Mouse (Mus musculus) cerebellum, postnatal 25 days (tissue): ENCODE results near the gene Casz1.

Experiments used
- DNase-seq, 2 experiments: peaks; one replicate each; pipeline ENCODE4 v3.0.0; 2021; ENCODE audit warnings: mixed read lengths in 2 of 2

Gene Casz1

GRCm38 (mm10) chr4:148978926-148979325 lies 174.7 kb downstream of the Casz1 start:
- no peak for DNase-seq

- DNase-seq = no peak
Observed at GRCm38 (mm10) chr4:148979837-148980236, 175.6 kb downstream of the Casz1 start.

GRCm38 (mm10) chr4:148982274-148982673 lies 178.0 kb downstream of the Casz1 start:
- no peak for DNase-seq

DNA sequence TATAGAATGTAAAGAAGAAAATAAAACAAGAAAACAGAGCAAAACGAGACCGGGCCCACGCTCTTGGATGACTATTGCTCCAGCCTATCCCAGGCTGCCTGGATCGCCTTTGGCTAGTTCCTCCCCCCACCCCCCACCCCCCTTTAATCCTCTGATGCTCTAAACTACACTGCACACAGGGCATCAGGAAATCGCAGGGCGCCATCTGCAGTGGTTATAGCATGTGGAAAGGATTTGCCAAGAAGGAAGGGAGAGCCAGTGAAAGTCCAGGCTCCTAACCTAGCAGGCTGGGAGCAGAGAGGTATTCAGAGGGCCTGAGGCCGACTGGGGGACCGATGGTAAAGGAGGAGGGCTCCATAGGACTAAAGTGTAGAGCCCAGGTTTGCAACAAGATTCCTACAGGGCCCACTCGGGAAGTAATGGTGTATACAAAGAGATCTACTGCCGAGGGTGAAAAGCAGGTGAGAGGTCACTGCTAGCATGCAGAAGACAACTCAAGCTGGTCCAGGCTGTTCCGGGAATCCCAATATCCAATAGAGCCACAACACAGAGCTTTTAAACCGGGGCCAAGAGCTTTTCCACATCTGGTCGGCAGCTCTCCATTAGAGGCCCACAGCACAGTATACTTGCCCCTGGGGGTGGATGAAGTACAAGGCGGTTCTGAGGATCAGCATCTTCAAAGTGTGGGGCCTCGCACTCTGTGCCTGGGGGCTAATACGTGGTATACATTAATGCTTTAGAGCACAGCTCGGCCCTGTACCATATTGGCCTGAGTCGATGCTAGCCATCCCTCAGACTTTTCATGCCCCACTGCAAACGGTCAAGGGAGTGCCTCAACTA lies 180.7 kb downstream of the Casz1 start:
- DNase-seq = no peak

DNA sequence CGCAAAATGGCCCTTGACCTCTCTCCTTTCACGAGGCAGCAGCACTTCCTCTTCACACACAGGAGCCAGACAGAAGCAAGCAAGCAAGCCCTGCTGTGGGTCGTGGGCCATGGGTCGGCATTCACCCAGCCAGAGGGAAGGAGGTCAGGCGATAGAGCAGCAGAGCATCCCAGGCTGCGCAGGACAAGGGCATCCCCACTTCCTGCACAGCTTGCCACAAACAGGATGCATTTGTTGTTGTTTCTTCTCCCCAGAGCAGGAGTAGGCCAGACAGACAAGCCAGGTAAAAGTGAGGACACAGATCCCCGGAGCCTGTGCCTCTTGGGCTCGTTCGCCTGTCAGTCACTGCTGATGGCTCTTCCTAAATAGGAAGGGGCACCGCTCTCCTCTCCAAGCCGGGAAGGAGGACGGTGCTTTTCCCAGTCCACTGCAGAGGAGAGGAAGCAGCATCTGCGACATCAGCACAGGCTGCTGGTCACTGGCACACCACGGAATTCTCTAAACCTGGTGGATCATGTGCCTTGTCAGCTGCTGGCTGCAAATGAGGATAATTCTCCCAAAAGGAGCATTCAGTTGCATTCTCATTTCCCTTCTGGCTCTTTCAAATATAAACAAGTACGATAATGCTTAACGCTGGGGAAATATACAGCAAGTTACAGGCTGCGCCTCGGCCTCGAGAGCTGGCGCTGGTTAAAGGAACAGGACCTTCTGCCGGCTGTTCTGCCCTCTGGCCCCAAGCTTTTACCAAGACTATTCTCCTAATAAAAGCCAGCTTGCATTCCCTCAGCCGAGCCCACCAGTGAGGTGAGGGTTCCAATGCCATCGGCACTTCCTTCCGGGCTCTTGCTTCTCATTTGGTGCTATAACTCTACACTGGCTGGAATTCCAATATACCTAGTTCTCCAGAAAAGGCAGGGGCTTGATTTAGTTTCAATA lies 181.6 kb downstream of the Casz1 start:
- no peak for DNase-seq

- no peak for DNase-seq
Observed at GRCm38 (mm10) chr4:148990038-148990437, 185.8 kb downstream of the Casz1 start.

DNA sequence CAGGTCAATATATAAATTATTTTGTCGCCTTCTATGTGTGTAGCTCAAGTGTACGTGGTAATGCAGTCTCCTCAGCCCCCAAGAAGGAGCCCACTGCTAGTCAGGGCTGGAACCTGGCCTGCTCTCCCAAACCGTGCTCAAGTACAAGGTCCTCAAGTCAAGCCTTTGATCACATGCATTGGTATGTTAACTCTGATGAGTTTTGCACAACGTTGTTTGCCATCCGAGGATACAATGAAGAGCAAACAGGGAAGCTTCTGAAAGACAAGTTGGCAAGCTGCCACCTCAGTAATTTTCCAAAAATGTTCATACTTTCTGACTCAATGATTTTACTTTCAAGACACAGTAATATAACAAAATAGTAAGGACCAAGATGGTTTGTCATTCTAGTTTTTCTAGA lies 189.7 kb downstream of the Casz1 start:
- no peak for DNase-seq

DNA sequence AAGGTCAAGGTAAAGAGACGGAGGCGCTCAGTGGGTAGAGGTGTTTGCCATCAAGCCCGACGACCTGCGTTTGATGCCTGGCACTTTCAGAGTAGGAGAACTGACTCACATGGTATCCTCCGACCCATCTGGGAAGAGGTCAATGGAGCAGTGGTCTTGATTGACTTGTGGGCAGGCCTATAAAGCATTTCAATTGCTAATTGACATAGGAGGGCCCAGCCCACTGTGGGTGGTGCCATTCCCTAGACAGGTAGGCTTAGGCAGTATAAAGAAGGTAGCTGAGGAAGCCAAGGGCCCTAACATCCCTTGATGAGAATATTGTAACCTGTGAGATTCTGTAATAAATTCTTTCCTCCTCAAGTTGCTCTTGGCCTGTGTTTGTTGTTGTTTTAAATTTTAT lies 196.5 kb downstream of the Casz1 start:
- DNase-seq = no peak

- no peak for DNase-seq
Observed at GRCm38 (mm10) chr4:149001515-149001914, 197.3 kb downstream of the Casz1 start.

DNA sequence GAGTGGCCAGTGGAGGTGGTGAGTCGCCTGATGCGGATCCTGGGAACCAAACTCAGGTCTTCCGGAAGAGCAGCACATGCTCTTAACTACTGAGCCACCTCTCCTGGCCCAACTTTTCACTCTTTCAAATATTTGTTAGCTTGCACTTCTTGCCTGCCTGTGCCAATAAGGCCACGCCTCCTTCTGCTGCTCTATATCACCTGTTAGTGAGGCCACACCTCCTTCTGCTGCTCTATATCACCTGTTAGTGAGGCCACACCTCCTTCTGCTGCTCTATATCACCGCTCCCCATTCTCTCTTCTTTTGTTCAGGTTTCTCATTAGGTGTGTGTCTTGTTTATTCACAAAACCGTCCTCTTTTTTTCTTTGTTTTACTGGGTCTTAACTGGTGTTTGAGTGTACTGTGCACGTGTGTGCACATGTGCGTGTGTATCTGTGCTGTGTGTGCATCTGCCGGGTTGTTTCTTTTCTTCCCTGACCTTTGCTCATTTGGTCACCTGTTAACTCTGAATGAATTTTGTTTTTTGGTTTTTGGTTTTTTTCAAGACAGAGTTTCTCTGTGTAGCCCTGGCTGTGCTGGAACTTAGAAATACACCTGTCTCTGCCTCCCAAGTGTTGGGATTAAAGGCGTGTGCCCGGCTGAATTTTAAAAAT lies 198.3 kb downstream of the Casz1 start:
- no peak for DNase-seq
